Mouse (Mus musculus) liver, embryonic 15.5 days (tissue): ENCODE results near the gene 4930455H04Rik. TPM values are rescaled to one million over a fixed set of nuclear protein-coding genes. Genes with fewer than 3 reads are reported as not detected.

Source experiments
- ATAC-seq: fragments of 200-750 bp; cut with Nextera tagmentation; 2 replicates; pipeline ENCODE4 v1.8.0; 2017; ENCODE audit warnings: moderate number of reproducible peaks, mild to moderate bottlenecking, moderate library complexity; ENCODE audit not compliant: insufficient read depth
- H3K27ac ChIP-seq: fragments of 300-500 bp; sonication (generic); replicated peaks from 2 replicates; pipeline ENCODE4 v1.5.1; 2015; ENCODE audit warnings: mild to moderate bottlenecking, inconsistent platforms
- H3K27me3 ChIP-seq: fragments of 300-500 bp; sonication (generic); 2 replicates; pipeline ENCODE4 v1.6.1; 2015; ENCODE audit warnings: mild to moderate bottlenecking, inconsistent platforms
- H3K36me3 ChIP-seq: fragments of 300-500 bp; sonication (generic); replicated peaks from 2 replicates; pipeline ENCODE4 v1.6.1; 2015; ENCODE audit warnings: moderate library complexity, mild to moderate bottlenecking, inconsistent platforms
- H3K4me1 ChIP-seq: fragments of 300-500 bp; sonication (generic); replicated peaks from 2 replicates; pipeline ENCODE4 v1.6.1; 2015; ENCODE audit warnings: inconsistent platforms
- H3K4me2 ChIP-seq: fragments of 300-500 bp; sonication (generic); 2 replicates; pipeline ENCODE4 v1.6.1; 2015; ENCODE audit warnings: moderate library complexity, mild to moderate bottlenecking, inconsistent platforms
- H3K4me3 ChIP-seq: fragments of 300-500 bp; sonication (generic); replicated peaks from 2 replicates; pipeline ENCODE4 v1.5.1; 2015; ENCODE audit warnings: mild to moderate bottlenecking, inconsistent platforms
- H3K9ac ChIP-seq: fragments of 300-500 bp; sonication (generic); 2 replicates; pipeline ENCODE4 v1.6.1; 2015; ENCODE audit warnings: moderate library complexity, mild to moderate bottlenecking, inconsistent platforms
- H3K9me3 ChIP-seq: fragments of 300-500 bp; sonication (generic); replicated peaks from 2 replicates; pipeline ENCODE4 v1.6.1; 2016; ENCODE audit warnings: inconsistent platforms
- WGBS: fragments of 180-500 bp; shearing (Covaris S2); methylation state at CpG from one replicate; pipeline ENCODE4 v1.1.7; 2015; ENCODE audit warnings: mixed read lengths; ENCODE audit not compliant: insufficient replicate concordance; 5-methylcytosine and 5-hydroxymethylcytosine counted together
- polyA plus RNA-seq: library from polyadenylated mRNA; unstranded; fragments of >200 nt; fragmentation: Nextera tagmentation; extraction: Ambion mirVana; gene quantifications from 2 replicates; pipeline ENCODE4 v1.2.1, GENCODE M21; 2015

The 4930455H04Rik gene
- polyA plus RNA-seq, 1 experiment from 2014 or later, result not detected

DNA sequence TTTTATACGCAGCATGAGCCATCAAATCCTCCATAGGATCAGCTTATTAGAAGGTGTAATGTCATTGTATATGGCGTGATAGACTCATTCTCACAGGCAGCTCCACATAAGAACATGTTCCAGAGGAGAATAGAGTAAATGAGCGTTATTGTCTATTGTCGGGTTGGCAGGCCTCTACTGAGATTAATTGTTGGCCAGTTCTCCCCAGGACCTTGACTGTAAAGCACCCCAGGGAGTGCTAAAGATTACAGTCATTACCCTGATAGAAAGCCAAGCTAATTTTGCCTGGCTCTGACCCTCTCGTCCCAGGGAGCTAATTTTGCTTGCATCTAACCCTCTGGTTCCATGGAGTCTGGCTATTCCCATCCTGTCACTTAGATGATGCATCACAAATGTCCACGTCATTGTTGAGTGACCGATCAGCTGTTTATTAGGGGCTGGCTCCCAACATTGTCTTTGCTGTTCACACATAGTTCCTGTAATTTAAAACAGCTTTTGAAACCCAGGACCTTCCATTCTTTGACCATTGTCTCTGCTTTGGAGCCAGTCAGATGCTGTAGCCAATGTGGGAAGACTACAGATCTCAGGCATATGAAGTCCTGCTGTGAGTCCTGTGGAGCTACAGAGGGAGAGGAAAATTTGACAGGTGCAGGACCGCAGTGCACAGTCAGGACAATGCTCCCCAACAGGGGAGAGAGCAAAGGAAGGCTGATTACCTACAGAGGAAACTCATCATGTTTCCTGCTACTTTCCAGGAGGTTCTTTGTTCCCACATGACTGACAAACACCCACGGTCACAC, 33.8 kb downstream of the 4930455H04Rik start:
- H3K9me3 ChIP-seq, result no peaks in the 10 kb centered on the region
- H3K27ac ChIP-seq, result no peak overlapping the region
- H3K4me1 ChIP-seq, result no peaks in the 10 kb centered on the region
- H3K9ac ChIP-seq, result no peak overlapping the region
- no peak overlapping the region for H3K4me3 ChIP-seq
- WGBS, result 51% methylated on average over 9 of the region's 9 CpGs
- H3K27me3 ChIP-seq, result no peaks in the 10 kb centered on the region
- no peak for ATAC-seq
- H3K36me3 ChIP-seq, result no peaks in the 10 kb centered on the region
- H3K4me2 ChIP-seq, result no peak overlapping the region

DNA sequence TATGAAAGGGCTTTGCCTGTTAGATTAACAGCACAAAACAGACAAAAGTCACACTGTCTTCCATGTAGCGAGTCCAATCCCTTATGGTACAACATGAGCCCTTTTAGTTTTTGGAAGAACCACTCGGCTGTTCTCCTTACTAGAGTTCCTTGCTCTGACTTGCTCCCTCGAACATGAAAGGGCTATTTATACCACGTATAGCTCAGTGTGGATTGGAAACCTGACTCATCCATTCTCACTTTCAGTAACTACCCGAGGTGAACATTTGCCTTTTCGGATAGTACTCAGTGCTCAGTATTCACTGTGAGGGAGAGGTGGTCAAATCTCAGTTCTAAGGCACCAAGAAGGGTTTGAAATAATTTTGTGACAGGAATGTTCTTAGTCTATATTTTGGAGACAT, 35.3 kb downstream of the 4930455H04Rik start:
- WGBS, result 56% methylated on average over 6 of the region's 6 CpGs
- ATAC-seq, result no peak
- Histone ChIP-seq H3K27ac (no peak overlapping the region), H3K9ac (no peak overlapping the region), H3K4me3 (no peak overlapping the region), H3K36me3 (no peaks in the 10 kb centered on the region), H3K4me2 (no peak overlapping the region), H3K27me3 (no peaks in the 10 kb centered on the region), H3K9me3 (no peaks in the 10 kb centered on the region), H3K4me1 (no peaks in the 10 kb centered on the region)

DNA sequence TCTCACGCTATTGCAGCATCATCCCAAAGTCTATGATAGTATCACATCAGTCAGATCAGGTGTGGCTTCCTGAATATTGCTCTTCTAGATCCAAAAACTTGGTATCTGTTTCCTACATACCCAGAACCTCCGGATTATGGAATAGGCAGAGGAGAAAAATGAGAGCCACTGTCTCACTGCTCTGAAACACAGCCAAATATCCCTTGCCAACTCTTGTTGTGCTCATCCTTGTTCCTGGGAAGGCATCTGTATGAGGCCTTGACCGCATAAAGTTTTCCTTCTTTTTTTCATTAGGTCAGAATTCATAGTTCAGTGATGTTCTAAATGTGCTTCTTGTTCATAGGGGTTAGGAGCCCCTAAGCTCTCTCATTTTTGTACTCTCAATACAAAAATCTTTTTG, 38.6 kb downstream of the 4930455H04Rik start:
- Histone ChIP-seq H3K27me3 (no peaks in the 10 kb centered on the region), H3K4me3 (no peak overlapping the region), H3K4me1 (no peaks in the 10 kb centered on the region), H3K27ac (no peak overlapping the region), H3K9me3 (no peaks in the 10 kb centered on the region), H3K36me3 (no peaks in the 10 kb centered on the region), H3K4me2 (no peak overlapping the region), H3K9ac (no peak overlapping the region)
- no peak for ATAC-seq
- WGBS, result 58% methylated on average over 3 of the region's 3 CpGs

DNA sequence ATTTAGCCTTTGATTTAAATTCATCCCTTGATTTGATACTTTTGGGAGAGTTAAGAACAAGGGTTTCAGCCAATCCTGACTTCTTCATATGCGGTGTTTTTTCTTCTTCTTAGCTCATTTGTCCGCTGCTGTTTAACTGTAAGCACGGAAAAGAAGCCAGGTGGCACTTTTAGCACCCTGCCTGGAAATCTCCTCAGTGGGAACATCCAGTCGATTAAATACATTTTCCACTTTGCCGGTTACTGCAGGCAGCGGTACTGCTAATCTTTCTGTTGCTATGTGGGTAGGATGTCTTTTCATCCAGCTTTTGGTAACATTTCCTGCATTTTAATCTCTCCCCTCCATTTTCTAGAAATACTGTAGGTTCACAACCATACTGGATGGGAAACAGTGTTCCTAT, 39.3 kb downstream of the 4930455H04Rik start:
- H3K27me3 ChIP-seq, result no peaks in the 10 kb centered on the region
- H3K9me3 ChIP-seq, result no peaks in the 10 kb centered on the region
- H3K4me2 ChIP-seq, result no peak overlapping the region
- H3K36me3 ChIP-seq, result no peaks in the 10 kb centered on the region
- WGBS, result 80% methylated on average over 6 of the region's 6 CpGs
- no peak overlapping the region for H3K27ac ChIP-seq
- no peaks in the 10 kb centered on the region for H3K4me1 ChIP-seq
- no peak for ATAC-seq
- H3K9ac ChIP-seq, result no peak overlapping the region
- no peak overlapping the region for H3K4me3 ChIP-seq

DNA sequence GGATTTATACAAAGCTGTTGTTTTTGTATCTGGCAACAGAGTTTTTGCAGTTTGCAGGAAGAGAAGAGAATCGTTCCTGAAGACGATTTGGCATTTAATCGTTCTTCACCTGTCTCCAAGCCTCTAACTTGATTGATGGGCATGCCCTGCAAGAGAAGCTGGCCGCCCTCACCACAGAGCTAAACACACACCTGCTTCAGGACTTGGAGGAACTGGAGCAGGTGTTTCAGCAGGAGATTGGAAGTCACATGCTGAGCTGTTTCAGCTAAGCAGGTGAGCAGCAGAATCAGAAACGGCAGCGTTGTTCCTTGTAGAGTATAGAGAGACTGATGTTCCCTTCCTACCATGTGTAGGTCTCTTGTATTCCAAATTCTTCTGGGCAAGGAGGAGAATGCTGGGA, 42.1 kb downstream of the 4930455H04Rik start:
- WGBS, result 70% methylated on average over 6 of the region's 6 CpGs

DNA sequence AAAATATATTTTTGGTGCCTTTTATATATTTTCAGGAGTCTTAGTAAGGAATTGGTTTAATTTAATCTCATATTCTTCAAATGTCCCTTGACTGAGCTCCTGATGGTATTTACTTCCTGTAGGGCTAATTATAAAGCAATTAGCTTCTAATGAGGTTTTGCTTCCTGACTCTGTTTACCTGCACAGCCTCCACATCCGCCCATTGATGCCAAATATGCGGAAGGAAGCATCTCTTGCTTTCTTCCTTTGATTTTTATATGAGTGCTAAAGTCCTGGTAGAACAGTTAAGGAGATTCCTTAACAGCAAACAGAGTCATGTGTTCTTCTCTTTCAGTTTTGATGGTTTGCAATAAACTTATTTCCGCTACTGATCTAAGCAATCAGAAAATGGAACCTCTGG, 52.3 kb downstream of the 4930455H04Rik start:
- Histone ChIP-seq H3K4me3 (no peak overlapping the region), H3K27ac (no peak overlapping the region), H3K9me3 (no peaks in the 10 kb centered on the region), H3K4me2 (no peak overlapping the region), H3K27me3 (no peaks in the 10 kb centered on the region), H3K36me3 (no peaks in the 10 kb centered on the region), H3K4me1 (no peaks in the 10 kb centered on the region), H3K9ac (no peak overlapping the region)
- 63% methylated on average over 3 of the region's 3 CpGs for WGBS
- ATAC-seq, result no peak

More for the DNA sequence above, 42.1 kb downstream of the 4930455H04Rik start:
- Histone ChIP-seq H3K4me2 (no peak overlapping the region), H3K9me3 (no peaks in the 10 kb centered on the region), H3K9ac (no peak overlapping the region), H3K27ac (no peak overlapping the region), H3K4me1 (no peaks in the 10 kb centered on the region), H3K36me3 (no peaks in the 10 kb centered on the region), H3K27me3 (no peaks in the 10 kb centered on the region), H3K4me3 (no peak overlapping the region)
- ATAC-seq, result no peak

DNA sequence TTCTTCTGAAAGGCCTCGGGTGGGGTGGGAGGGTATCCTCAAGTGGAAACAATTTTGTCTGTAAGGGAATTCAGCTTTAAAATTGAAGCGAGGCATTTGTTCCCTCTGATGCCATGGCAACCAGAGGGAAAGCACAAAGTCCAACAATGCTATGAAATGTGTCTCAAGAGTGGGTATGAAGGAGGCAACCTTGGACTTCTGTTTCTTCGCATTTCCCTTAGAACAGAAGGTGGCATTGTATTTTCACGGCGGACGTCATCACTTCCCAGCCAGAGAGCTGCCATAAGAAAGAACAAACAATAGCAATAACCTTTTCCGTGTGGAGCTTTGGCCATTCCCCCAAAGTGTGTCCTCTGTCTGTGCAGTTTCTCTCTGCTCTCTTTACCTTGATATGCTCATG, 53.8 kb downstream of the 4930455H04Rik start:
- Histone ChIP-seq H3K27ac (no peak overlapping the region), H3K9me3 (no peaks in the 10 kb centered on the region), H3K4me3 (no peak overlapping the region), H3K9ac (no peak overlapping the region), H3K36me3 (no peaks in the 10 kb centered on the region), H3K4me2 (no peak overlapping the region), H3K27me3 (no peaks in the 10 kb centered on the region), H3K4me1 (no peaks in the 10 kb centered on the region)
- 59% methylated on average over 7 of the region's 7 CpGs for WGBS
- ATAC-seq, result no peak

DNA sequence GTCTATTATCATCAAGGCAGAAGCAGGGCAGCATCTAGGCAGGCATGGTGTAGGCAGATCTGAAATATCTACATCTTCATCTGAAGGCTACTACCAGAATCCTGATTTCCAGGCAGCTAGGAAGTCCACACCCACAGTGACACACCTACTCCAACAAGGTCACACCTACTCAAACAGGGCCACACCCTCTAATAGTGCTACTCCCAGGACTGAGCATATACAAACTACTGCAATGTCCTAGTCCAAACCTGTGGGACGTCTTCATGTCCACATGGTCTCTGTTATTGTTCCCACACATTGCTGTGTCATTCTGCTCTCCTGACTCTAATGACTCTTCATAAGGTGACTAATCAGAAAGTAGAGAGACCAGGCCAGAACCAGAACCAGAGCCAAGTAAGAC, 56.0 kb downstream of the 4930455H04Rik start:
- Histone ChIP-seq H3K27me3 (no peaks in the 10 kb centered on the region), H3K27ac (no peak overlapping the region), H3K4me3 (no peak overlapping the region), H3K9me3 (no peaks in the 10 kb centered on the region), H3K4me2 (no peak overlapping the region), H3K9ac (no peak overlapping the region), H3K36me3 (no peaks in the 10 kb centered on the region), H3K4me1 (no peaks in the 10 kb centered on the region)
- WGBS, result 29% methylated on average over 1 of the region's 1 CpGs
- no peak for ATAC-seq

DNA sequence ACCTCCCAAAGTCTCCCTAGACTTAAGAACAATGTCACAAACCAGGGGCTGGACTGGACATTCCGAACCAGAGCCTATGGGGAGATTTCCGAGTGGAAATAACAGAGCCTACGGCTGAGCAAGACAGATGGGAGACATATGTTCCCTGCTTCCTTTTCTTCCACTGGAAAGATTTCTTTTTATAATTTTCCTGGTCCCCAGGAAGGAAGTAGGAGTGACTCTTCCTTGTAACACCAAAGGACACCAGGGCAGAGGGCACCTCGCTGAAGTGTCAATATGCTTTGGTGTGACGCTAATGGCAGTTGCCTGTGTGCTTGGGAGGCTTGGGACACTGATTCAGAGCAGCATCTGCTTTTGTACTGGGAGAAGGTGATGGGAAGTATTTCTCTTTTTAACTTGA, 56.5 kb downstream of the 4930455H04Rik start:
- H3K27me3 ChIP-seq, result no peaks in the 10 kb centered on the region
- H3K9me3 ChIP-seq, result no peaks in the 10 kb centered on the region
- no peak overlapping the region for H3K4me3 ChIP-seq
- 66% methylated on average over 5 of the region's 5 CpGs for WGBS
- no peak overlapping the region for H3K27ac ChIP-seq
- ATAC-seq, result no peak
- no peak overlapping the region for H3K4me2 ChIP-seq
- H3K36me3 ChIP-seq, result no peaks in the 10 kb centered on the region
- no peak overlapping the region for H3K9ac ChIP-seq
- H3K4me1 ChIP-seq, result no peaks in the 10 kb centered on the region

DNA sequence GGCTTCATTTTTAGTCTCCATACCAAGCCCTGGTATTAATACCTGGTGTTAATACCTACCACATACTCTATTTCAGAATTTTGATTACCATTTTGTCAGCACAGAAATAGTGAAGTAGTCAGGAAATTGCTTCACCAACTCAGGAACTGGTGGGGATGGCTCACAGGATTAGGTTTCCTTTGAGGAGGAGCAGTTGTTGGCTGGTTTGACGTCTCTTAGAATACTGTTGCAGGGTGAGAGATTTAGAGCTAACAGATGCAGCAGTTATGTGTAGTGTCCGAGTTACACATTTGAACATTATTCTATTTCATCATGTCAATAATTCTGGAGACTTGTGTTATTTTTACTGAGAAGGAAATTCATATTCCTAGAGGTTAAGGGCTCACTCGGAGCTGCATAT, 57.4 kb downstream of the 4930455H04Rik start:
- WGBS, result 41% methylated on average over 3 of the region's 3 CpGs
- Histone ChIP-seq H3K27ac (no peak overlapping the region), H3K36me3 (no peaks in the 10 kb centered on the region), H3K4me2 (no peak overlapping the region), H3K27me3 (no peaks in the 10 kb centered on the region), H3K4me1 (no peaks in the 10 kb centered on the region), H3K9me3 (no peaks in the 10 kb centered on the region), H3K4me3 (no peak overlapping the region), H3K9ac (no peak overlapping the region)
- no peak for ATAC-seq
